Mouse (Mus musculus): ENCODE measurements around the gene Idh3a. TPM values are rescaled to one million over a fixed set of nuclear protein-coding genes. Genes with fewer than 3 reads are reported as not detected.

The Idh3a gene
- total RNA-seq, 2 experiments from 2014 or later, result 159 to 179 TPM

DNA sequence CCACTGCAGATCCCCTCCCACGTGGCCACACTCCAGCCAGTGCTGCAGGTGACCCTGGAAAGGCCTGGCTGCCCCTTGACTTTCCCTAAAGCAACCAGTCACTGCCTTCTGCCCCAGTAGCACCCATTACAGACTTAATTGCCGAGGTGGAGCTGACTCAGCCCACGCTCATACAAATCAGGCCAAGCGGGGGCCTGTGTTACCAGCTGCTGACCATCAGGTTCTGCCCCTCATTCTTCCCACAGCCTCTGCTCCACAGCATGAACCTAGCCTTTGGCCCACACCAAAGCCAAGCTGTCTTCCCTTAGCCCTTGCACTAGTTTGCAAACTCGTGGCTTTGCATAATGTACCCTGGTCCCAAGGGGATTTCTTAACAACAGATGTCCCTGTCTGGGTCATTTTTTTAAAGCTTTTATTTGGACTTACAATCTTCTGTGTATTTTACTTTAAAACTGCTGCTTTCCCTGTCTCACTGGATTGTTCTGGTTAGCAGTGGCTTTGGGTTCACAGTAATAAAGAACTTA lies 18.1 kb downstream of the Idh3a start:
- DNase-seq (ENCODE audit: low spot score in 2 of 2), result no peak
- H3K27ac ChIP-seq, result no peak overlapping the region
- TF ChIP-seq CTCF (conservative IDR thresholded peaks at IDR 0.05), result no peak
- H3K4me3 ChIP-seq, result no peak overlapping the region

DNA sequence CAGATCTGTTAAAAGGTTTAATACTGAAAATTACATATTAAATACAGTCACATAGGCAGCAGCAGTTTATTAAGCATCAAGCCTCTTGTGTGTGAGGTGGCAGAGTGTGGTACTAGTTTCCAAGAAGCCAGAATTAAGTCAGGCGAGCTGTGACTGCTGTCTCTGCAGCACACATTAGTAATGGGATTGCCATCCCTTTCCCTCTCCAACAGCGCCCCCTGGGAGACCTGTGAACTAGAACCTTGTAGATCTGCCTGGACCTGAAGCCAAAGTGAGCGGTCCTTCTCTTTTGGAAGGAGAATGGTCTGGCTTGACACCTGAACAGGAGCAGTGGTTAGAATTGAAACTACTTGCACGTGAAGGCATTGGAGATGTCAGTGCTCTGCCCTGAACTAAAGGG lies 18.8 kb downstream of the Idh3a start:
- peak; percentile 22 to 72 for DNase-seq (ENCODE audit: low spot score in 2 of 2)
- Histone ChIP-seq H3K27ac (no peak overlapping the region), H3K4me3 (no peak overlapping the region)
- TF ChIP-seq CTCF (conservative IDR thresholded peaks at IDR 0.05), result peak; percentile 75

DNA sequence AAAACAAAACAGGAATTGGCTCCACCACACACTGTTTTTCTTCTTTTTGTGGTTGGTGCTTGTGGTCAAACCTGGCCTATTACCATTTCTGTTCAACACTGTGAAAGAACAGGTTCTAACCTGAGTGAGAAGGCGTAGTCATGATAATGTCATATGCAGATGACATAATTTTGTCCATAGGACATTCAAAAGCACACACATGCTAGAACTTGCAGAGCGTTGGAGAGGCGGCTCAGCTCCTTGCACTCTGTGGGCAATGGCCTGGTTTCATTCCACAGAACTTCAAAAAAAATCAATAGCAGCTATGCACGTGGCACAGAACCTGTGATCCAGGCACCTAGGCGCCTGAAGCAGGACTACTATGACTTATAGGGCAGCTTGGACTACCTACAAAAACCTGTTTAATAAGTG lies 26.7 kb downstream of the Idh3a start:
- no peak overlapping the region for H3K27ac ChIP-seq
- DNase-seq (ENCODE audit: low spot score in 2 of 2), result no peak
- no peak overlapping the region for H3K4me3 ChIP-seq
- no peak for TF ChIP-seq CTCF (conservative IDR thresholded peaks at IDR 0.05)

DNA sequence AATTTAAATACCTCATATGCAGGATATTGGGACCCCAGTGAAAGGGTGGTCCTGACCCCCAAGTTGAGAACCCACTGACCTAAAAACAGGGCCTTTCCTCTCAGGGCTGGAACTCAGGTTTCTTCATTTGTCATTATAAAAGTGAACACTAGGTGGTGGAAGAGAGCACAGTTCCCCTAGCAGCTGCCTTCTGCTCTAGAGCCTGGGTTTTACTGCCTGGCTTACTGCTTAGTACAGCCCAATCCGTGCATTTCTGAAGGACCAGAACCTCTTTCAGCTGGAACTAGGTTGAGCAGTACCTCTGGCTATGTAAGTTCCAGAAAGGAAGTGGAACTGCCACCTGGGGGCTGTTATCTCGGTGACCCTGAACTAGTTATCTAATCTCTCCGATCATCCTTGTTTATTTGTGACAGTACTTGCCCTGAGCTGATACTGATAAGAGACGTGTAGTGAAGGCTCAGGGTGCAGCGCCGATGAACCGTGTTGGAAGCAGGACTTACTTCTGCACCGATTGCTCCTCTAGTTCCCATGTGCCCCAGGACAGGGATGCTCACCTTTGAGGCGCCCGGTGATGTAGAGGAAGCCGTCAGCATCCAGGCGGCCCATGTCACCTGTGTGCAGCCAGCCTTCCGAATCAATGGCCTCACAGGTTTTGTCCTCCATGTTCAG lies 28.2 kb downstream of the Idh3a start:
- Histone ChIP-seq H3K27ac (no peak overlapping the region), H3K4me3 (no peak overlapping the region)
- peak; percentile 51 to 57 for DNase-seq (ENCODE audit: low spot score in 2 of 2)
- peak; percentile 89 for TF ChIP-seq CTCF (conservative IDR thresholded peaks at IDR 0.05)

DNA sequence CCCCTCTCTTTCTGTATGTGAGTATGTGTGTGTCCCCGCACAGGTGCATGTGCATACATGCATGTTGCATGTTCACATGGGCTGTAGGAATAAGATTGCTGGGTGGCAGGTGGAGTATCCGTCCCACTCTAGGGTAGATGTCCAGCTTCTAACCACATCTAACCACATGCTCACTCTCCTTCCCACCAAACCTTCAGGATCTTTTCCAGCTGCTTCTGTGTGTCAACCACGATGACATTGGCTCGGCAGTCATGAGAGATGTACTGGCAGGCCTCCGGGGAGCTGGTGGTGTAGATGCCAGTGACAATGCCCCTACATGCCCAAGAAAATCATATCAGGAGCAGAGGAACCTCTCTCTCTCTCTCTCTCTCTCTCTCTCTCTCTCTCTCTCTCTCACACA lies 41.1 kb downstream of the Idh3a start:
- Histone ChIP-seq H3K27ac (no peak overlapping the region), H3K4me3 (no peak overlapping the region)
- DNase-seq (ENCODE audit: low spot score in 2 of 2), result no peak
- no peak for TF ChIP-seq CTCF (conservative IDR thresholded peaks at IDR 0.05)

DNA sequence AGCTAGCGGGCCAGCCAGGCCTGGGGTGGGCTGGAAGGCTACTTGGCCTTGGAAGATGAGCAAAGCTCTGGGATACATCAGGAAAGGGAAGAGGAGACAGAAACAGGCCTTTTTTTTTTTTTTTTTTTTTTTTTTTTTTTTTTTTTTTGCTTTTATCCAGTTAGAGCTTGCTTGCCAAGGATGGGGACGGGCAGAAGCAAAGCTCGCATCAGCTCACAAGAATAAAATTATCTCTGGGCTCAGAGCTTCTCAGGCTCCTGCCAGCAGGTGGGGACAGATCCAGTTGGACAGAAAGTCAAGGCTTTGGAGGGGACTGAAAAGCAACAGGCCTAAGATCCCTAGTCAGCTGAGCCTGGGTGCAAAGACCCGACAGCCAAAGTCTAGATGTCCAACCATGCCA lies 42.6 kb downstream of the Idh3a start:
- DNase-seq (ENCODE audit: low spot score in 2 of 2), result peak in 1 of 2 experiments; percentile 22
- peak; percentile 61 for TF ChIP-seq CTCF (conservative IDR thresholded peaks at IDR 0.05)
- Histone ChIP-seq H3K27ac (no peak overlapping the region), H3K4me3 (no peak overlapping the region)

DNA sequence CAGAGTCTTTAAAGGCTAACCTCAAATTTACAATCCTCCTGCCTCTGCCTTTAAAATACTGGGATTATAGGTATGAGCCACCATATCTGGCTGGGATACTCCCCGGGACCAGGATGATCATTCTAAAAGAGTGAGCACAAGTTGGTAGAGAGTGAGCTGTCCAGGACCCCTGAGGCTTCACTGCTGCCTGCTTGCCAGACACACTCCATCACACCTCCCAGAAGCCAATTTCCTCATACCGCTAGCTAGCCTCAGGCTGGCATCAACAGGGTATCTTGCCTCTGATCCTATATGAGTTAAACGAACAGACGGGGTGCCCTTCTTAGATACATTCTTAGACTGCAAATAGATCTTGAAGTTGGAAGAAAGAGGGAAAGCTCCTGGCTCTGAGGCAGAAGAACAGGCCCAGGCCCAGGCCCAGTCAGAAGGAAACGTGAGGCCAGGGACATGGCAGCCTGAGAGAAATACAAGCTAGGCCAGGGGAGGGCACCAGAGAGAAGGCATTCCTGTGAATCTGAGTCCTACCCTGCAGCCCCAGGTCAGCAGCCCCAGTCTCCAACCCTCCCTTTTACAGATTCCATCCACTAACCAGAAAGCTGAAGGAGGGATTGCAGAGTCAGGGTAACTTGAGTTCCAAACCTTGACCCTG lies 43.6 kb downstream of the Idh3a start:
- no peak overlapping the region for H3K4me3 ChIP-seq
- DNase-seq (ENCODE audit: low spot score in 2 of 2), result no peak
- peak; percentile 58 for TF ChIP-seq CTCF (conservative IDR thresholded peaks at IDR 0.05)
- H3K27ac ChIP-seq, result no peak overlapping the region

DNA sequence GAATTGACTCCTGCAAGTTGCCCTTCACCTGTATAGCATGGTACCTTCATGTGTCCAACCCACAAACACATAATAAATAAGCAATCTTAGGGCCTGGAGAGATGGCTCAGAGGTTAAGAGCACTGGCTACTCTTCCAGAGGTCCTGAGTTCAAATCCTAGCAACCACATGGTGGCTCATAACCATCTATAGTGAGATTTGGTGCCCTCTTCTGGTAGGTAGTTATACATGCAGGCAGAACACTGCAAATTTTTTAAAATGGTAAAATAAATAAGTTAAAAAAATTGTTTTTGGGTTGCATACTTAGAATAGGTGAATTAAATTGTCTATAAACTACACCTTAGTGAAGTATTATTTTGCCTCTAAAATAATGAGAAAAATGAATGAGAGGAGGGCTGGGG lies 44.8 kb downstream of the Idh3a start:
- no peak for DNase-seq (ENCODE audit: low spot score in 2 of 2)
- H3K27ac ChIP-seq, result no peak overlapping the region
- TF ChIP-seq CTCF (conservative IDR thresholded peaks at IDR 0.05), result peak; percentile 72
- H3K4me3 ChIP-seq, result no peak overlapping the region

DNA sequence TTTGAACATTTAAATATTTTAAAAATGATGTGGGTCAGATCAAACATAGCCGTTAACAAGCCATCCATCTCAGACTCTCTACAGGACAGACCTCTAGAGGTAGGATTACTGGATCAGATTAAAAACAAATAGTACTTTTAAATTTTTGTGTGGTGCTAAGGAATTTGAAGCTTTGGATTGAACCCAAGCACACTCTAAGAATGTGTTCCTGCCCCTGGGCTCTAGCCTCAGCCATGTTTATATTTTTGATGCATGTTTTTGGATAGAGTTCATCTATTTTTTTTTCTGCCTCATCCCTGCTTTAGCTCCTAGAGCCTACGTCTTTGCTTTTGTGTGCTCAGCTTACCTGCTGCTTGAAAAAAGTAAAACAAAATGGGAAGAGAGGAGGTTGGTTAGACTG lies 47.3 kb downstream of the Idh3a start:
- DNase-seq (ENCODE audit: low spot score in 2 of 2), result no peak
- Histone ChIP-seq H3K27ac (no peak overlapping the region), H3K4me3 (no peak overlapping the region)
- TF ChIP-seq CTCF (conservative IDR thresholded peaks at IDR 0.05), result no peak

DNA sequence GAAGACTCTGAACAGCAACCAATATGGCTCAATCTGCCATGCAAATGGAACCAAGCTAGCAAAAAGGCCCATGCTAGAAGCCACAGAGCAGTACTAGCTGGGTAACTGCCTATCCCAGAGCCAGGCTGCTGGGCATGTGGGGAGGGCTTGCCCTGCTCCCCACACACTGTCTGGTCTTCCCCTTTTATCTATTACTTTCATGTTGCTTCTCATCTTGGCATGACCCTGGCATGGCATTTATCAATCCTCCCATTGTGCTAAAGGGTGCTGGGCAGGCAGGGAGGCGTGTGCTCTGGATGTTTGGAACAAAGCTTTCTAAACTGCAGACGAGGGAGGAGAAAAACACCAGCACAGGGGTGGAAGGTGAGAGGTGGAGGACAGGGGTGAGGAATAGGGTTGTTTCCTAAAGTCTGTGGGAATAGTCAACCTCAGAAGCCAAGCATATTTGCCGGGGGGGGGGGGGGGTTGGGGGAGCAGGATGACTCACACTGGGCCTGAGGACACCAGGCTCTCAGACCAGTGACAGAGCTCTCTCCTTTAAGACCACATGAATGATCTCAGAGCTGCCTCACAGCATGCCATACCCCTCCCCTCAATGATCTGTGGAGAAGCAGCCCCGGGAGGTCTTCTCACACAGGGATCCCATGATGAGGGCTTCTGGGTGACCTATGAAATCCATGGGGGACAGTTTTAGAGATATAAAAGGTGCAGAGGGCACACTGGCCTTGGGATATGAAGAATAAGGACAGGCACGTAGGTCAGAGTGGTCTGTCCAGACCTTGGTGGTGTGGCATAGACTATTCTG lies 51.6 kb downstream of the Idh3a start:
- Histone ChIP-seq H3K27ac (no peak overlapping the region), H3K4me3 (no peak overlapping the region)
- no peak for TF ChIP-seq CTCF (conservative IDR thresholded peaks at IDR 0.05)
- DNase-seq (ENCODE audit: low spot score in 2 of 2), result no peak

DNA sequence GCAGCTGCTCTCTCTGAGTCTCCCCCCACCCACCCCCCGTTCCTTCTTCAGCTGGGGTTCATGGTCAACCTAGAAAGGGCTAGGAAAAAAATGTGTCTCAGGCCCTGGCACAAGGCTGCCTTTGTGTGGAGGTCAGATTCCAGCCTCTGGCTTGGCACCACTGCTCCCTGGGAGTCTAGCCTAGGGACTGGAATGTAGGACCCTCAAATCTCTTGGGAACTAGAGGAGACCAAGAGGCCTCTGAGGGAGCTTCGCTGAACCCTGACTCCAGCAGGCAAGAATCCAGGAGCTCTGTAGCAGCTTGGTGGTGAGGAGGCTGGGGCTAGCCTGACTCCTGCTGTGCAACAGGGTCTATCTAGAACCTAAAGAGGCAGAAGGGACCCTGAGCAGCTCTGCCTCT lies 53.1 kb downstream of the Idh3a start:
- no peak overlapping the region for H3K4me3 ChIP-seq
- TF ChIP-seq CTCF (conservative IDR thresholded peaks at IDR 0.05), result no peak
- no peak overlapping the region for H3K27ac ChIP-seq
- no peak for DNase-seq (ENCODE audit: low spot score in 2 of 2)

DNA sequence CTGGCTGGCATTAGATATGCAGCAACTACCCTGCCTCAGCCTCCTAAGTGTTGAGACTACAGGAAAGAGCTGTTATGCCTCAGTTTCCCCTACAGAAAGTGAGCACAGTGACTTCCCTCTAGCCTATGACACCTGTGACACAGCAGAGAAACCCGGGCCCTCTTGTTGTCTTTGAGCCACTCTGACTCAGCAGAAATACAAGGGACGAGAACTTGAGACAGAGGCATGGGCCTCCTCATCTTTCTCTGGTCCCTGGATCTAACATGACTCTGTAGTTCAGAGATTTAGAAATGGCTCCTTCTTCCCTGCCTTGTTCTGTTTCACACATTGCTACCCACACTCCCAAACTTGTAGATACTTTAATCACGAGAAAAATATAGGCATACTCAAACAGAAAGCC lies 55.4 kb downstream of the Idh3a start:
- DNase-seq (ENCODE audit: low spot score in 2 of 2), result no peak
- TF ChIP-seq CTCF (conservative IDR thresholded peaks at IDR 0.05), result no peak
- no peak overlapping the region for H3K4me3 ChIP-seq
- H3K27ac ChIP-seq, result no peak overlapping the region

DNA sequence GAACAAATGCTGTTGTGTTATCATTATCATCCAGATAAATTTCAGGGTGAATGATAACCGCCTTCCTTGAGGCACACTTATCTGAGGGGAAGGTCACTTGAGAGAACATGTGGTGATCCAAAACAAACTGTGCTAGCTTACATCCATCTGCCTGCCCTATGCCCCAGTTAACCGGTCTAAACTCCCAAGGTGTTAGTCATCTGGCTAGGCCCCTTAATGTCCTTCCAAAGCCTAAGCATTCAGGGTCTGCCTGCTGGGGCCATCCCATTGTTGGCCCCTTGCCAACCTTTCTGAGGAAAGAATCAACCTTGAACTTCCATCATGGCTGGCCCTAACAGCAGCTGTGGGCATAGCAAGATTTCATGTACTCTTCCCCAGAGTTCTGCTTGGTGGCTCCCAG lies 56.0 kb downstream of the Idh3a start:
- no peak for TF ChIP-seq CTCF (conservative IDR thresholded peaks at IDR 0.05)
- Histone ChIP-seq H3K4me3 (no peak overlapping the region), H3K27ac (no peak overlapping the region)
- no peak for DNase-seq (ENCODE audit: low spot score in 2 of 2)

Measured in layer of hippocampus, adult 2 months (tissue).